Mouse (Mus musculus) gastrocnemius, postnatal 25 days (tissue): ENCODE data around the gene Olfr1353. TPM values are rescaled to one million over a fixed set of nuclear protein-coding genes. Genes with fewer than 3 reads are reported as not detected.
"Not testable (repeated sequence)": the region's sequence is repeated elsewhere in the genome, so short reads cannot be mapped to it uniquely, and the experiment has no call there.

Experiments
- DNase-seq: peaks from one replicate; pipeline ENCODE4 v3.0.0; 2022
- long read RNA-seq, 2 experiments: library from polyadenylated mRNA; stranded (forward); transcript quantifications; one replicate each; pipeline ENCODE4 v2.0.0; 2021
- total RNA-seq, 2 experiments: library from RNA; stranded (reverse); gene quantifications; 1 replicate in 1 of 2; 2 replicates in 1 of 2; pipeline ENCODE4 v1.2.3; 2021

The Olfr1353 gene
- total RNA-seq: not detected
- long read RNA-seq, experiment 1: 0 reads
- long read RNA-seq, experiment 2: 0 reads

GRCm38 (mm10) chr10:78963009-78963408 is at the start of gene Olfr1353:
TSS of gene Olfr1353 (plus strand) at chr10:78963309.
- DNase-seq: not testable (repeated sequence)

- DNase-seq: not testable (repeated sequence)
These were observed 12.8 kb upstream of the Olfr1353 start, which contains the start of gene Olfr8 for GRCm38 (mm10) chr10:78950336-78950735. TSS of gene Olfr8 (plus strand) at chr10:78950636.

- no peak for DNase-seq
These were observed 17.6 kb downstream of the Olfr1353 start, which contains the start of gene Olfr1352 for GRCm38 (mm10) chr10:78980750-78981149. TSS of gene Olfr1352 (plus strand) at chr10:78981050.

GRCm38 (mm10) chr10:79012172-79012571 is 49.1 kb downstream of the Olfr1353 start, which contains the start of gene Olfr1351:
TSS of gene Olfr1351 (plus strand) at chr10:79012472.
- DNase-seq: no peak

Other genes with a start within 250 kb of the Olfr1353 start
- gene Casp14, start 245.0 kb upstream of the Olfr1353 start, total RNA-seq: not detected
- gene Ccdc105, start 210.2 kb upstream of the Olfr1353 start, total RNA-seq: not detected
- gene Slc1a6, start 182.8 kb upstream of the Olfr1353 start, total RNA-seq: not detected
- not detected for gene Olfr1356, start 111.1 kb upstream of the Olfr1353 start, total RNA-seq
- not detected for gene Olfr1355, start 87.8 kb upstream of the Olfr1353 start, total RNA-seq
- not detected for gene Olfr1354, start 50.1 kb upstream of the Olfr1353 start, total RNA-seq
- gene Olfr8, start 12.7 kb upstream of the Olfr1353 start, total RNA-seq: not detected
- not detected for gene Olfr1352, start 17.7 kb downstream of the Olfr1353 start, total RNA-seq
- not detected for gene Olfr1351, start 49.2 kb downstream of the Olfr1353 start, total RNA-seq
- not detected for gene Olfr57, start 65.4 kb downstream of the Olfr1353 start, total RNA-seq
- 1 to 10 TPM; 7.4 to 8.9 TPM for gene 2610008E11Rik, start 134.3 kb downstream of the Olfr1353 start, total RNA-seq
- gene Vmn2r80, start 185.5 kb downstream of the Olfr1353 start, total RNA-seq: not detected